Comparison of ENCODE assay signal across 18 mouse cellular contexts in the genomic region with DNA sequence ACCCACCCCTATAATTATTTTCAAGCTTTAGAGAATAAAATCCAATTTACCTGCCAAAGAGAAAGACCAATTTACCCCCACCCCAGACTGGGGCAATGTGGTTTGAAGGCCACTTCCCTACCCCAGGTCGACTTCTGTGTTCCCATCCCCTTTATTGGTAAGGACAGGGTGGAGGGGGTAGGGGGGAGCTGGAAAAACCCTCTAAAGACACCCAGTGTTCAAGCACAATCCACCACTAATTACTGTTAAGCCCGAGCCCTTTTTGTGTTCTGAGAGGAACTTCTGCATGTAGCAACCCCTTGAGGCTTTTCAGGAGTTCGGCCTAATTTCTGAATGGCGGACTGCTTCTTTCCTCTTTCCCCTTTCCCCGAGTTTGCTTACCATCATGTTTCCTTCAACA. TPM values are rescaled to one million over a fixed set of nuclear protein-coding genes. Genes with fewer than 3 reads are reported as not detected.
DNase-seq lines count a peak whose midpoint lies in the region; ATAC-seq and TF ChIP-seq lines count a peak whose summit lies in the region.
"Had no signal": no experiment of that assay in that cellular context is flagged by ENCODE, and none has a peak within 500 bp of the region (broad histone marks: within the 10 kb centered on the region; RNA-seq: fewer than 3 reads in every experiment).

No protein-coding gene starts in this region.

- H3K4me1 ChIP-seq in embryonic facial prominence, embryonic 14.5 days (ENCODE audit: control insufficient read depth, insufficient read depth, low read length): no peaks in the 10 kb centered on the region
- H3K4me1 ChIP-seq in hindbrain, embryonic 12.5 days: peaks cover 13% of the 10 kb centered on the region
- 0 out of 2 replicates have a peak, but pooled peaks cover 7% of the 10 kb centered on the region for H3K4me1 ChIP-seq in midbrain, embryonic 15.5 days
- H3K4me1 ChIP-seq in cerebellum, adult 2 months (ENCODE audit: control insufficient read depth, insufficient read depth, low read length): no peaks in the 10 kb centered on the region
- H3K4me1 ChIP-seq: liver, embryonic 13.5 days had no signal

- no peak for TF ChIP-seq POLR2A in cerebellum, adult 2 months (IDR thresholded peaks at IDR 0.05; ENCODE audit: borderline replicate concordance, insufficient read depth, low read length)

- no peaks in the 10 kb centered on the region for H3K9me3 ChIP-seq in embryonic facial prominence, embryonic 14.5 days (ENCODE audit: control insufficient read depth, low read length)
- H3K9me3 ChIP-seq in hindbrain, embryonic 12.5 days (replicated peaks): no peaks in the 10 kb centered on the region
- H3K9me3 ChIP-seq in midbrain, embryonic 15.5 days: no peaks in the 10 kb centered on the region
- H3K9me3 ChIP-seq: liver, embryonic 13.5 days had no signal

- no peak for TF ChIP-seq CTCF in cerebellum, adult 2 months (IDR thresholded peaks at IDR 0.05; ENCODE audit: borderline replicate concordance, insufficient read depth, low read depth, low read length)

- H3K36me3 ChIP-seq in embryonic facial prominence, embryonic 14.5 days (ENCODE audit: control insufficient read depth, insufficient read depth, low read length): no peaks in the 10 kb centered on the region
- no peaks in the 10 kb centered on the region for H3K36me3 ChIP-seq in hindbrain, embryonic 12.5 days
- H3K36me3 ChIP-seq in midbrain, embryonic 15.5 days (replicated peaks): no peaks in the 10 kb centered on the region
- H3K36me3 ChIP-seq: liver, embryonic 13.5 days had no signal

- 39% methylated on average over 5 of the region's 5 CpGs for WGBS in embryonic facial prominence, embryonic 14.5 days
- 26% methylated on average over 5 of the region's 5 CpGs for WGBS in hindbrain, embryonic 12.5 days
- WGBS in midbrain, embryonic 15.5 days: 12% methylated on average over 5 of the region's 5 CpGs
- 39% methylated on average over 5 of the region's 5 CpGs for WGBS in cerebellum, adult 2 months

- no peak overlapping the region for H3K4me3 ChIP-seq in embryonic facial prominence, embryonic 14.5 days (ENCODE audit: low read depth, low read length)
- H3K4me3 ChIP-seq in hindbrain, embryonic 12.5 days: no peak overlapping the region
- no peak overlapping the region for H3K4me3 ChIP-seq in midbrain, embryonic 15.5 days
- H3K4me3 ChIP-seq in cerebellum, adult 2 months (replicated peaks; ENCODE audit: insufficient read depth, low read depth, low read length): no peak overlapping the region
- H3K4me3 ChIP-seq: liver, embryonic 13.5 days; myocyte had no signal

- H3K27me3 ChIP-seq in embryonic facial prominence, embryonic 14.5 days (replicated peaks; ENCODE audit: control insufficient read depth, insufficient read depth, low read length): no peaks in the 10 kb centered on the region
- peaks cover 6% of the 10 kb centered on the region; the same call in 1 of the 2 replicates for H3K27me3 ChIP-seq in hindbrain, embryonic 12.5 days
- no peaks in the 10 kb centered on the region for H3K27me3 ChIP-seq in midbrain, embryonic 15.5 days (replicated peaks)
- H3K27me3 ChIP-seq in cerebellum, adult 2 months (ENCODE audit: control insufficient read depth, insufficient read depth, low read length): no peaks in the 10 kb centered on the region
- H3K27me3 ChIP-seq: liver, embryonic 13.5 days; Patski had no signal

- H3K27ac ChIP-seq in embryonic facial prominence, embryonic 14.5 days (replicated peaks; ENCODE audit: low read depth, low read length): no peak overlapping the region
- no peak overlapping the region for H3K27ac ChIP-seq in hindbrain, embryonic 12.5 days
- H3K27ac ChIP-seq in midbrain, embryonic 15.5 days: no peak overlapping the region
- H3K27ac ChIP-seq in cerebellum, adult 2 months (ENCODE audit: insufficient read depth, low read length): no peak overlapping the region
- H3K27ac ChIP-seq: liver, embryonic 13.5 days had no signal

- no peak overlapping the region for H3K9ac ChIP-seq in embryonic facial prominence, embryonic 14.5 days (ENCODE audit: low read depth, low read length)
- no peak overlapping the region for H3K9ac ChIP-seq in hindbrain, embryonic 12.5 days
- no peak overlapping the region for H3K9ac ChIP-seq in midbrain, embryonic 15.5 days
- H3K9ac ChIP-seq: liver, embryonic 13.5 days had no signal

- ATAC-seq in embryonic facial prominence, embryonic 14.5 days (ENCODE audit: low read depth): peak; percentile 50; the same call in 1 of the 2 replicates
- peak; percentile 57; the same call in 1 of the 2 replicates for ATAC-seq in hindbrain, embryonic 12.5 days (ENCODE audit: low FRiP score)
- ATAC-seq in midbrain, embryonic 15.5 days (replicated peaks): no peak
- ATAC-seq: CD4-positive, CD25-positive, alpha-beta regulatory T cell, adult 4 months; Patski had no signal

- peak; percentile 31 for DNase-seq in embryo, embryonic 11 days
- peak; percentile 62 for DNase-seq in embryonic facial prominence, embryonic 14.5 days (ENCODE audit: low spot score)
- no peak for DNase-seq in spleen, postnatal 4 days (ENCODE audit: low spot score in 2 of 2)
- no peak for DNase-seq in T-cell, adult 2 months (ENCODE audit: low spot score)
- no peak for DNase-seq in cerebellum, adult 2 months
- DNase-seq in kidney, postnatal 10 days: no peak
- DNase-seq: adrenal gland, postnatal 25 days; cerebellum, adult 18-20 months; heart, postnatal 4 days; kidney, adult 8-10 months; liver, embryonic 13.5 days; lung, postnatal 36 days; thymus, adult 18-20 months had no signal

- H3K4me2 ChIP-seq in embryonic facial prominence, embryonic 14.5 days (ENCODE audit: low read depth, low read length): no peak overlapping the region; the same call in 1 of the 2 replicates
- H3K4me2 ChIP-seq in hindbrain, embryonic 12.5 days (replicated peaks): peak overlapping the region; percentile 32
- H3K4me2 ChIP-seq in midbrain, embryonic 15.5 days: peak overlapping the region; percentile 23
- H3K4me2 ChIP-seq: liver, embryonic 13.5 days had no signal

RNA-seq across cellular contexts. Expression of a gene that starts 41.9 kb away (rescaled TPM):
- 2.6 and 2.8 TPM in 2 replicates for polyA plus RNA-seq in embryonic facial prominence, embryonic 14.5 days (2014; fragmentation: Nextera tagmentation; extraction: Ambion mirVana)
- polyA plus RNA-seq in hindbrain, embryonic 12.5 days (2016; fragmentation: Nextera tagmentation; extraction: Ambion mirVana): 0.48 and 0.56 TPM in 2 replicates
- polyA plus RNA-seq in midbrain, embryonic 15.5 days (2015; fragmentation: Nextera tagmentation; extraction: Ambion mirVana): 0.45 and 0.50 TPM in 2 replicates
- 0.98 and 1.0 TPM in 2 replicates for polyA plus RNA-seq in cerebellum, adult 2 months (2012; rRNA removed)

Comparison
In these comparisons a context has a peak if more than half of its experiments do, and no peak if none do; other contexts are left out.
1. DNase-seq: peak in embryo, embryonic 11 days (single experiment) and embryonic facial prominence, embryonic 14.5 days (single experiment); none in spleen, postnatal 4 days (0 of 2), T-cell, adult 2 months (single experiment), cerebellum, adult 2 months (0 of 2) and kidney, postnatal 10 days (single experiment).